Mouse (Mus musculus) urinary bladder, postnatal 14 days (tissue): Measurements from ENCODE around the gene Bcdin3d.

Source experiments
- DNase-seq: peaks from one replicate; pipeline ENCODE4 v3.0.0; 2021; ENCODE audit warnings: low spot score

The Bcdin3d gene

DNA sequence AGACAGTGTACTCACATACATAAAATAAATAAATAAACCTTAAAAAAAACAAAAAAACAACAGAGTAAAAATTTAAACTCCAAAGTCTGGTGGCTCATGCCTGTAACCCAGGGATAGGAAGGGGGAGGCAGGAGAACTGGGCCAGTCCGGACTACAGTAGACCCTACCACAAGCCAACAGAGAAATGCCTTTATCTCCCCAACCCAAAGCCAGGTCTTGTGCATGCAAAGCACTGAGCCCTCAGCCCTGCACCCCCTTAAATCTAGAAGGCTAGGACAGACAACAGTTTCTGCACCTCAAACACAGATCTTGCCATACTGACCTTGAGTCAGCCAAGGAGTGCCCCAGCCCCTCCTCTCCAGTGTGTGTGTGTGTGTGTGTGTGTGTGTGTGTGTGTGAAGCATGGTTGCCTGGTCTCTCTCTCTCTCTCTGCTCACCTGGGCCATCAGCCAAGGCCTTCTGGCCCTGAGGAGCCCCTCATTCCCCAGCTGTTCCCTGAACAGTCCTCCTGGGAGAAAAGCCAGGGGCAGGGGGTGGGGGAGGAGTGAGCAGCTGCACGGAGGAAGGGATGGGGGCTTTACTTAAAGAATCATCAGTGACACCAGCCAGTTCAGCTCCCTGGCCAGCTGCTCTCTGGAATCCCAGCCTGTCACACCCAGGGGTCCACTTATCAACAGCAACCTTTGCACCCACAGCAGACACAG, 34.3 kb downstream of the Bcdin3d start:
- no peak for DNase-seq

DNA sequence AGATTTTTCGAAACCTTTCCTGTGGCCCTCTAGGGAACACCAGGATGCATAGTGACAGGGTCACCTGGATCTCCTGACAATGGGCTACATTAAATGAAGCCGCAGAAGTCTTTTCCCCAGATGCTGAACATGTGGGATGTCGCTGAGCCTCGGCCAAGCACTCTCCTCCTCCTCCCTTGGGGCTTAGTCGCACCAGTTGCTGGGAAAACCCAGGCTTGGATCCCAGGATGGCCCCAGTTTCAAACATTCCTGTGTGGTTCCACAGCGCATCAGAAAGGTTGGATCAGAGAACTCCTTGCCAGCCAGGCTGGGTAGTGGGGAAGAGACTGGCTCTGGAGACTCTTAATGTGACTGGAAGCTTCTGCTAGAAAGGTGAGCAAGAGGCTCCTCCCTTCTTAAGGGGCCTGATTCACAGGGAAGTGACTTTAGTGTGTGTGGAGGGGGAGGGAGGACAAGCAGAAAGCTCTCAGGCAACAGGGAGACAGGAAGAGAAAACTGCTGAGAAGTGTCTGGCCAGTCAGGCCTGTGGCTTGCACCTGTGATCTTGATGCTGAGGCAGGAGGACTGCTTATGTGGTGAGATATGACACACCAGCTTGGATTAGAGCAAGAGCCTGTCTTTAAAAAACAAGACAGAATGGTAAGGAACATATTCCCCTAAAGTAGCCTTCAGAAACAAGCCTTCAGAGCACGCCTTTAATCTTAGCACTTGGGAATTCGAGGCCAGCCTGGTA, 35.4 kb downstream of the Bcdin3d start:
- no peak for DNase-seq

DNA sequence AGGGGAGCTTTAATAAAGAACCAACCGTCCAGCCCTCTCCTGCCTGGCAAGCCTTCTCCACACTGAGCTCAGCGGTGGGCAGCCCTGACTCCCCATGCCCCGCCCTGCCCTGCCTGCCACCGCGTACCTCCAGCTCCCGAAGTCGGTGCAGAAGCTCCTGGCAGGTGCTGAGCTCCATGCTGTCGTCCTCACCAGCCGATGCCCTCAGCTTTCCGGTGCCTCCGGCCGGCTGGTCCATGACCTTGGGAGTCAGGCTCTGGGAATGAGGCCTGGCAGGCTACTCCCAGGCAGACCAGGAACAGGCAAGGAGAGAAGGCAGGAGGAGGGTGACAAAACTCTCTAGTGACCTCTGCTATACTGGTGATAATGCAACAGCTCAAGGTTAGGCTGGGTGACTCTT, 40.6 kb downstream of the Bcdin3d start:
- DNase-seq = no peak

DNA sequence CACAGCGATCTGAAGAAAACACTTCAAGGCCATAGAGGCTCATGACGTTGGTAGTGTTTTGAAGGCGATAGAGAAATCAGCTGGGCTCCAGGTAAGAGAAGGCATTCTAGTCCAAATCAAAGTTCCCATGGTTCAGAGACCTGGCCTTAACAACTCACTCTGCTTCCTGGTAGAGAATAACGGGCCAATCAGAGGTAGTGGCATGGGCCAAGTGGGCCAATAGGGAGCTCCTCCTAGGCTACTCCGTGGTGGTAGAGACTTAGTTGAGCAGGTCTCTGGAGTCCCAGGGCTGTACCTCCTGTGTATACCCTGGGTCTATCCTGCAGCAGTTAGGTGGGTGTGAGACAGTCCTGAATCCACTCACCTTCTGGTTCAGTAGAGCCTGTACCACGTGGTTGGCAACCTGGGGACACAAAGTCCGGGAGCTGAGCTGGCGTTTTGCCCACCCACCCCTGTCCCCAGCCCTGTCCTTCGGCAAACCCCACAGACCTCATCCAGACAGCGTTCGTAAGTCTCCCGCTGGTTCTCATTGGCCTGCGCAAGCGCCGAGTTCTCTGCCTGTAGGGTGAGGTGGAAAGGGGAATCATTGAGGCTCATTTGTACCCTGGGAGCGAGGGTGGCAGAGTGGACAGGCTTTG, 41.3 kb downstream of the Bcdin3d start:
- no peak for DNase-seq

DNA sequence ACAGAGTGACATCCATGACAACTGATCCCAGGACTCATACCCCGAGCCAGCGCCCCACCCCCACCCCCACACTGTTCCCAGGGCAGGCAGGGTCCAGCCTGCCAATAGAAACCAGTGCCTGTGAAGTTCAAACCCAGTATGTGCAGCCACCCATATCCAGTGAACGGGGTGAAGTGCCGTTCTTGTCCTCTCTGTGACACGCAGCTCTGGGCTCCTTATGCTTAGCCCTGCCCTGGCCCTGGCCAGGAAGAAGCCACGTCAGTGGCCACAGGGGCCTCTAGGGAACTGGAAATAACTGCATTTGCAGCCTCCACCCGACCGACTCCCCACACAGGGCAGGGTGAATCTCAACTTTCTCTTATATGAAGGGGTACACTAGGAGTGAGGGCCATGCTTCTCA, 42.6 kb downstream of the Bcdin3d start:
- DNase-seq = no peak

GRCm38 (mm10) chr15:99431504-99431903, 43.0 kb downstream of the Bcdin3d start:
- DNase-seq = no peak

DNA sequence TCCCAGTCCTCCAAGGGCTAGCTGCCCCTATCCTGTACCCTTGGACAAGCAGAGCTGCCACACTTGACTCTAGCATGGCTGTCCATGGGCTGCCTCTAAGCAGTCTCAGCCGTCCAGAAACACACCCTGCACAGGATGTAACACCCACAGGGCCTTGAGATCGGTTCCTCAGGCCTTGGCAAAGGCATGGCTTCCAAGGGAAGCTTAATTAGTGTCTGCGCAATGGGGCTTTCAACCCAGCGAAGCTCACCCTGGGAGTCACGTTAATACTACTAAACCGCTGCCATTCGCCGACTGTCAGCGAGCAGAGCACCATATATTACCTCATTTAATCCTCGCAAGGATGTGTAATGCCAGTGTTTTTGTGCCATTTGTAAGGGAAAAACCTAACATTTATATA, 43.5 kb downstream of the Bcdin3d start:
- DNase-seq = no peak

DNA sequence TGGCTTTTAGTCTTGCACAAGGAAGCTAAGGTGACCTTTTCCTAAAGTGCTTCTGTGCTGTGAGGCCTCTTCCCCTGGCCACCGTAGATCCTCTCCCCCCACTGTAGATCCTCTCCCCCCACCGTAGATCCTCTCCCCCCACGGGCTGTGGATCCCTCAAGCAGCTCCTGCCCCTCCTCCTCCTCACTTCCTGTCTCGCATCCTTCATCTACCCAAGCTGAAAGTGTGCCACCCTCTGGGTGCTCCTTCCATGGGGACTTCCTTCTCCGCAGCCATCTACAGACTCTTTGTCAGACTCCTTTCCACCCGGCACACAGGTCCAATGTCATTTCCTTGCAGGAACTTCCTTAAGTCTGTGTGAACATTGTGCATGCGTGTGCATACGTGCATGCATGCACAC, 44.1 kb downstream of the Bcdin3d start:
- DNase-seq = no peak

DNA sequence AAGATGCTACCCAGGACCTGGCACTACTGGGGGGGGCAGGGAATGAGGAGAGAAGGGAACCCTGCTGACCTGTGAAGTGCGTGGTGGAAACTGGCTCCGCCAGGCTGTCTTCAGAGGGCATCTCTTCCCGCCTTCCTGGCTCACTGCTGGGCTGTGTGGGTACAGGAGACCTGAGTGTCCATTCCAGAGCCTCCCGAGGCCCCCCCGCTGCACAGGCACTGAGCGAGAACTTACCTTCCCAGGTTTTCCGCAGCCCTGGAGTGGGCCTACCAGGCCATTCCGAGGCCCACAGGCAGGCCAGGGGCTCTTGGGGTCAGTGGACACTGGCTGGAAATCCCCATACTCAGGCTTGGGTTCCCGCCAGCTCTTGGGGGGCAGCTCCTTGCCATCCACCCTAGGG, 50.6 kb downstream of the Bcdin3d start:
- DNase-seq = no peak

DNA sequence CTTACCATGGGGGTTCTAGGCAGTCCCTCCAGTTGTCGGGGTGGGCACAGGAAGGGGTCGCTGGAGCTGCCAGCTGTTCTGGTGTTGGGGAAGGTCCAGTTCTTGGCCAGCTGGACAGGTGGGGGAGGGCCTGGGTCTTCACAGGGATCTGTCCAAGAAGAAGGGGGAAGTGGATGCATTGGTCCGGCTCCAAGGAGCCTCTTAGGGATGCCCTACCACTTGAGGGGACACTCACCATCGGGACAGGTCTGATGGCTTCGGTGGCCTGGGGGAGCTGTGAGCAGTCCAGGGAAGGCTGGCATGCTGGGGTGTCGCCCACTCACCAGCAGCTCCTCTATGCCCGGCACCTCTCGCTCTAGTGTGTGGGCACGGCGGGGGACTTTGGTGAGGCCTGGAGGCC, 51.4 kb downstream of the Bcdin3d start:
- DNase-seq = no peak

DNA sequence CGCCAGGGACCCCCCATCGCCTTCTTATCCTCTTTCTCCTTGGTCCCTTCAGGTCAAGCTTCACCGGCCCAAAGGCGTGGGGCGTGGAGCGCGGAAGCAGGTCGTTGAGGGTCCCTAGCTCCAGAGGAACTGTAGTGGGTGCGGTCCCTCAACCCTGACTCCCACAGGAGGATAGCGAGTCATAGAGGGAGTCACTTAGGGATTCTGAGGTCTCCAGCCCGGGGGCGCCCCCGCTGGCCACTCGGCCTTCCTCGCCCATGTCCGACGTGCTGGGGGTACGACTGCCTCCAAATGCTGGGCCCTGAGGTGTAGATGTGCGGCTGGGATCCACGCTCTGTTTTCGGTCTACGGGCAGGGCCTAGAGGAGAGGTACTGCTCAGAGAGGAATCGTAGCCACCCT, 52.0 kb downstream of the Bcdin3d start:
- no peak for DNase-seq

GRCm38 (mm10) chr15:99421676-99422075, 52.9 kb downstream of the Bcdin3d start:
- DNase-seq = no peak

DNA sequence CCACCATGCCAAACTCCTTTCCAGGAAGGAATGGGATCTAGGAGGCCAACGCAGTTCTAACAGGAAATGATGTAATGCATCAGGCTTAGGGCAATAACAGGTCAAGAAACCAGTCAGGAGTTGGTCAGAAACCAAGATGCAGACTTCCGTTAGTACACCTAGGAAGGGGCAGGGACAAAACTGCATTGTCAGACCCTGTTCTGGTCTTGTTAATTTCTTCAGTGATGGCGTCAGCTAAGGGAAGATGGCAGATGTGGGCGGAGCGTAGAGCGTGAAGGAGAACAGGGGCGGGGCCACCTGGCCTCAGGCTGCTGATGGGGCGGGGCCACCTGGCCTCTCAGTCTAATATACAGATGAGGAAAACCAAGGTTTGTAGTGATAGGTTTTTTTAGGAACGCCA, 53.4 kb downstream of the Bcdin3d start:
- DNase-seq = no peak

DNA sequence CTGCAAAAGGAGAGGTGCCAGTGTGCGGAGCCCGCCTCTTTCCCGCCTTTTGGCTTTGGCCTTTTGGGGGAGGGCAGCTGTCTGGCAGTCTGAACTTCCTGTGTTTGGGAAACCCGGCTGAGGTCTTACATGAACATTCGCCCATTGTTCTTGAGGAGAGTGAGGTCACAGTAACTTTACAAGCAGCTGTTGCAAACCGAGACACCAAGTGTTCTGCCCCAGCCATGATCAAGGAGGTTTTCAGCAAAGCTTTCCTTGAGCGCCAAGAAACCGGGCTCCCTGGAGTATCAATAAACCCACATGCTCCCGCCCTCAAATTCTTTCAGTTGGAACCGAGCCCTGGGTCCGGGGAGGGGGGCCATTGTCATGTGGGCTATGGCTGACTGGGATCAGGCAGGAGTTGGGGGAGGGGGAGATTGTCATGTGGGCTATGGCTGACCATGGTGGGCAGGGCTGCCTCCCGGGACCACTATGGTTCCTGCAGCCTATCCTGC, 54.0 kb downstream of the Bcdin3d start:
- peak; percentile 66 for DNase-seq

- DNase-seq = no peak
Measured at GRCm38 (mm10) chr15:99420101-99420500, 54.4 kb downstream of the Bcdin3d start.
